Mouse (Mus musculus): Measurements from ENCODE around the gene E2f4.
A peak's percentile ranks its signal among the peaks of the same experiment; 100 is the strongest.

Gene E2f4

DNA sequence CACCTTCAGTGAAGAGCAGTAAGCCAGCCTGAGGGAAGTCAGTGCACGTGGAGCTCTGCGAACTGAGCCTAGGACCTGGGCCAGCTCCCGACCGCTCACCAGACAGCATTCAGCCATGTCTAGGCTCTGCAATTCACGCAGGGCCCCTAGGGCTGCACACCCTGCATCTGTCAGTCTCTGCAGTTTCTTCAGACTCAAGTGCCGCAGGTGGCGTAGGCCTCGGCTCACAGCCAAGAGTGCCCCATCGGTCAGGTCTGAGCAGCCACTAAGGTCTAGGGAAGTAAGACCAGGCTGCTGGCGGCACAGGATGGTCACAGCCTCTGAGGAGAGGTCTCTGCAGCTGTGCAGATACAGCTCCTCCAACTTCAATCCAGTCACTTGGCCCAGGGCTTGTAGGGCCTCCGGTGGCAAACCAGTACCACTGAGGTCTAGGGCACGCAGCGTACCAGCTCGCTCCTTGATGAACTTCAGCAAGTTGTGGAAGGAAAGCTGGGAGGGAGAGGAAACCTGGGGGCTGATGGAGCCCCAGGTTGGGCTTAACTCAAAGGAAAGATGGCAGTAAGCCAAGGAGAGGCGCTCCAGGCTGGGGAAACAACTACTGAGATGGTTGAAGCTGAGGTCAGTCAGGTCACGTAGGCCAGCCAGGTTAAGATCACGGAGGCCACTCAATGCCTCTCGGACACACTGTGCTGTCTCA, 17.8 kb downstream of the E2f4 start:
- DNase-seq (ENCODE audit: low spot score in 2 of 2), result no peak

DNA sequence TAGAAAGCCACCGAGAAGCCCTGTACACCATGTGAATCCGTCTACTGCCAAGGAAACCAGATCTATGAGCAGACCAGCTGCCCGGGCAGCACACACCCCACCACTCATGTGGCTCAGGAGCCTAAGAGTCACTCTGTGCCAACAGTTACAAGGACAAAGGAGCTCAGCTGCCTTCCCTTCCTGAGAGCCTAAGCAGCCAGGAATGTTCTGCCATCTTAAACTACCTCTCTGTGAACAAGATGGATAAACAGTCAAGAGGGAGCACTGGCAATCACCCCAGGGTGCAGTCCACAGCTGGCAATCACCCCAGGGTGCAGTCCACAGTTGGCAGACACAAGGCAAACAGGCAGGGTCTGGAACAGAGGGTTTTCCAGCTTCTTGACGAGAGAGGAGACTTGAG, 20.5 kb downstream of the E2f4 start:
- no peak for DNase-seq (ENCODE audit: low spot score in 2 of 2)

- DNase-seq (ENCODE audit: low spot score in 2 of 2), result no peak
Observed at GRCm38 (mm10) chr8:105318662-105319190, 21.3 kb downstream of the E2f4 start.

- no peak for DNase-seq (ENCODE audit: low spot score in 2 of 2)
Observed at GRCm38 (mm10) chr8:105323183-105323582, 25.7 kb downstream of the E2f4 start.

- no peak for DNase-seq (ENCODE audit: low spot score in 2 of 2)
Observed at GRCm38 (mm10) chr8:105325641-105326093, 28.2 kb downstream of the E2f4 start.

DNA sequence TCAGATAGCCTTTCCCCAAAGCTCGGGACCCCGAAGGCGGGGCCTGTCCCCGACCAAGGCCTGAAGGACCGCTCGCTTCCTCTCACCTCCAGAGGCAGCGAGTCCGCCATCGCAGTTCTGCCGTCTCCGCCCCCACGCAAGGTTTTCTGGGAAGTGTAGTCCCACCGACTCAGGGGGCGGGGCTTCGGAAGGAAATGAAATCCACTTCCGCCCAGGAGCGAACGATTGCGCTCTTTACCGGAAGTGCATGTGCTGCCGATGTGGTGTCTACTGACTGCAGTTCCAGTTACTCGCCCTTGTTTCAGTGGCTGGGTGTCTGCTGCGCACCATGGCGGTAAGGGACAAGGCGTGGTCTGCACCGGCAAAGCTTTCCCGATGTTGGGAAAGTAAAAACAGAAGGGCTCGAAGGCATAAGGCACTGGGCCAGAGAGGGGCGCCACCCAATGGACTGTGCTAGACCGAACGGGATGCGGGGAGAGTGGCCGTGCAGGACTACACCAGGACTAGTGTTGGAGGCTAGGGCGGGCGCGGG, 28.7 kb downstream of the E2f4 start, which contains the start of the genes Lrrc29 and Tmem208:
Lrrc29 (minus strand) TSS at position 138 of the 532 bp plus-strand sequence.
Tmem208 (plus strand) TSS at position 214 of the 532 bp plus-strand sequence.
- DNase-seq (ENCODE audit: low spot score in 2 of 2), result peak; percentile 97 to 98

- no peak for DNase-seq (ENCODE audit: low spot score in 2 of 2)
Observed at GRCm38 (mm10) chr8:105326968-105327367, 29.5 kb downstream of the E2f4 start.

- no peak for DNase-seq (ENCODE audit: low spot score in 2 of 2)
Observed at GRCm38 (mm10) chr8:105330325-105330724, 32.9 kb downstream of the E2f4 start.

- DNase-seq (ENCODE audit: low spot score in 2 of 2), result no peak
Observed at GRCm38 (mm10) chr8:105331469-105331868, 34.0 kb downstream of the E2f4 start.

DNA sequence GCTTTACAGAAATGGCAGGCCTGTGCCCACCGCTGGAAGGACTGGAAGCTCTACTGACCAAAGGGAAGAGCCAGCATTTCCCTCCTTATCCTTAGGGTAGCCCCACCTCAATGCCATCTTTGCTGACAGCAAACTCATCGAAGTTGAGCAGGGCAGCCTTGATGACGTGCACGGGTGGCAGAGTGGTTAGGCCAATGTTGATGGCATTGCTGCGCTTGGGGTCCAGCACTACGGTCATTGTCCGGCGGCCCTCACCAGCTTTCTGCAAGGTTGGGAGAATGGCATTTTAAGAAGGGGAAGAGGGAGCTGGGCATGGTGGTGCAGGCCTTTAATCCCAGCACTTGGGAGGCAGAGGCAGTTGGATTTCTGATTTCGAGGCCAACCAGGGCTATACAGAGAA, 34.5 kb downstream of the E2f4 start:
- DNase-seq (ENCODE audit: low spot score in 2 of 2), result no peak

DNA sequence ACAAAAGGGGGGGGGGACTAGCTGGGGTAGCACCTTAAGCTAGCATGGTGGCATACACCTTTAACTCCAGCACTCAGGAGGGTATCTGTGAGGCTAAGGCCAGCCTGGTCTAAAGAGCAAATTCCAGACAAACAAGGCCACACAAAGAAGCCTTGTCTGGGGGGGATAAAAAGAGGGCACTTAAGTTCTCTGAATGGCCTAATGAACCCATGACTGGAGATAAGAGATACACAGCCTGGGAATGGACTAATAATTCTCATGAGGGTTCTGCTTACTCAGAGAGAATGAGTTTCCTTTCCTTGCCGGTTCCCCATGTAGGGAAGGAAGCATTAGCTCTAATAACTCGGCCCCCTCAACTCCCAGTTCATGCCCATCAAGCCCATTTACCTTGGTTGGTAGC, 35.1 kb downstream of the E2f4 start:
- DNase-seq (ENCODE audit: low spot score in 2 of 2), result no peak

DNA sequence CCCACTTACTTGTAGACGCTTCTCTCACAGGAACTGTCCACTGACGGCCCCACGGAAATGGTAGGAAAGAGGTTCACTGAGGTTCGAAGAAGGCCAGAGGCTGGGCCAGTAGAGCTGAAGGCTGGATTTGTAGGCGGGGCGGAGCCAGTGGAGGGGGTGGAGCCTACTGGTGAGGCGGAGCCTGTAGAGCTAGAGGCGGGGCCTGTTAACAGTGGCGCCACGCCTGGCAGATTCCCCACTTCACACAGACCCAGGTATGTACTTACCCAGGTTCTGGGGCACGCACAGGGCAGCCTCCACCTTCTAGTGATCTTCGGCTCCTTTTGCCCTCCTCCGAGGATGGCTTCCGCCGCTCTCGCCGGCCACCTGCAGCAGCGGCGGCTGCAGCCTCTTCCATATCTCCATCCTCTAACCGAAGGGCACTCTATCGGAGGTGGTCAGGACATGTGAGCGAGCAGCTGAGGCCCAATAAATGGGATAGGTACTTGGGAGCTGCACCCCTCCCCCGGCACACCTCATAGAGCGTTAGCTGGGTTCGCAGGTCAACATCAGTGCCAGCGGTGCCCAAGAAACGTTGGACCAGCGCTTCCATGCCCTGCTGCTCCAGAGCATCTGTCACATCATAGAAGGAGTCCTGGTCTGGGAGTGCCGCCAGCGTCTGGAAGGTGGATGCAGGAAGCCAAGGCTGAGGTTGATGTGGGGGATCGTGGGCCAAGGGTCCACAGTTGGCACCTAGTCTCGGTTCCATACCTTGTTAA, 39.1 kb downstream of the E2f4 start:
- DNase-seq (ENCODE audit: low spot score in 2 of 2), result no peak

- DNase-seq (ENCODE audit: low spot score in 2 of 2), result no peak
Observed at GRCm38 (mm10) chr8:105338992-105339391, 41.5 kb downstream of the E2f4 start.

DNA sequence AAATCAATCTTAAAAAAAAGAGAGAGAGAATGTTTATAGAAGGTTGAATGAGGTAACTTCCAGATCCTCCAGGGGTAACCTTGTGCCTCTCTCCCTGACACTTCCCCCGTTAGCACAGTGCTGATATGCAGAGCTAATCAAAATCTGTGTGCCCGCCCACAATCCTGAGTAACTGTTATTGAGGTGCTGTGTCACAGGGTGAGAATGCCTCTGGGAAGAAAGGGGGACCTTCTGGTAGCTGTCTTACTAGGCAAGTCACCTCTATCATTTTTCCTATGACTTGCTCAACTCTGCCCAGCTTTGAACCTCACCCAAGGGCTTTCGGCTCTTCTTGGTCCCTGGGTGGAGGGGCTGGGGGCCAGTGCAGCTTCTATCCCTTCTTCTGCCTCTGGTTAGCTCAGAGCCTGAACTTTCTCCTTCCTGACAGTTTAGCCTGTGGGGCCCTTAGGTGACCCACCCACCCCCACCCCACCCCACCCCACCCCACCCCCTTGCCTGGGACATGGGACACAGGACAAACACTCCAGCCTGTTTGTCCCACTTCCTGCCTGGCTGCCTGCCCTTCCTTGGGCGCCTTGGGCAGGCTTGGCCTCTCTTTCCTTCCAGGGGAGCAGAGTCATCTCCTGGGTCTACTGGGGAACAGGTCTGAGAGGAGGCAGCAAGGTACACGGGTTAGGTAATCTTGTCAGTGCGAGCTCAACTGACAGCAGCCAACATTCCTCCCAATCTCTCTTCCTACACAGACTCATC, 42.6 kb downstream of the E2f4 start:
- no peak for DNase-seq (ENCODE audit: low spot score in 2 of 2)

DNA sequence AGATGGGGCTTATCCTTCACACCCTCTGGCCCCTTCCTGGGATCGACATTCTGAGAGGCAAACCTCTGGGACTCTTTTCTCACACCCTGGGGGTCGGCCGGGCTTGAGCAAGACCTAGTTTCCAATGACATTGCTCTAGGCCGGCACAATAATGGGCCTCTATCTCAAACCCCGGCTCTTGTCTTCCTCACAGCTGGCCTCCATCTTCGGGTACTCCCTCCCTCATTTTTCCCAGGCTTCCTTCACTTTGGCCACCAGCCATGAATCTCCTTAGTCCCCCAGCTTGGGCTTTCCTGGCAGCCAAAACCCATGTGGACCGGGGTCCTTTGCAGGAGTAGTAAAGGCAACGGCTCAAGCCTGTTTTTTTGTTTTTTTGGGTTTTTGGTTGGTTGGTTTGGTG, 43.9 kb downstream of the E2f4 start:
- no peak for DNase-seq (ENCODE audit: low spot score in 2 of 2)

DNA sequence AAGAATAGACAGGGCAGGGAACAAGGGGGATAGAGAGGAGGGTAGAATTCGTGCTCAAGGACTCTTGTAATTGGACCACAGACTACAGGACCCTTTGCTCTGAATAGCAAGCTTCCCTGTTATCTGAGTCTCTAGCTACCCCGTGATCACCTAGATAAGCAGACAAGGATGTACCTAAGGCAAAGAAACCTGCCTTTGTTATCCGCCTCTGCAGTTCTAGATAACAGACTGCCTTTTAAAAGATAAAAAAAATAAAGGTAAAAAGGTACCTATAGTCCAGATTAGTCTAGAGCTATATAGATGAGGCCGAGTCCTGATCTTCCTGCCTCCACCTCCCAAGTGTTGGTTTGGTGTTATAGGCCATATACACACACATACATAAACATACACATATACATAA, 45.3 kb downstream of the E2f4 start:
- DNase-seq (ENCODE audit: low spot score in 2 of 2), result no peak

GRCm38 (mm10) chr8:105343791-105344574, 46.5 kb downstream of the E2f4 start:
- DNase-seq (ENCODE audit: low spot score in 2 of 2), result no peak

- no peak for DNase-seq (ENCODE audit: low spot score in 2 of 2)
Observed at GRCm38 (mm10) chr8:105345061-105345975, 47.9 kb downstream of the E2f4 start.

- DNase-seq (ENCODE audit: low spot score in 2 of 2), result peak in 1 of 2 experiments; percentile 27
Observed at GRCm38 (mm10) chr8:105346611-105347427, 49.4 kb downstream of the E2f4 start.

Data from thymus, postnatal 10 days (tissue).